Mouse (Mus musculus) splenic B cell, adult 2 months (primary cell): ENCODE results near the gene Ahctf1.
"Not testable (repeated sequence)": the region's sequence is repeated elsewhere in the genome, so short reads cannot be mapped to it uniquely, and the experiment has no call there.

ENCODE experiments used
- DNase-seq: peaks from one replicate; pipeline ENCODE4 v3.0.0-alpha.2; 2011; ENCODE audit warnings: low read depth, low spot score
- H3K27me3 ChIP-seq: 2 replicates; pipeline ENCODE4 v1.6.1; 2012; ENCODE audit warnings: mild to moderate bottlenecking, low read length, moderate library complexity, mixed read lengths; ENCODE audit not compliant: control insufficient read depth, poor library complexity, insufficient read depth, severe bottlenecking
- H3K36me3 ChIP-seq: 2 replicates; pipeline ENCODE4 v1.6.1; 2012; ENCODE audit warnings: mild to moderate bottlenecking, low read length, moderate library complexity, mixed read lengths; ENCODE audit not compliant: control insufficient read depth, poor library complexity, insufficient read depth, severe bottlenecking

Gene Ahctf1

DNA sequence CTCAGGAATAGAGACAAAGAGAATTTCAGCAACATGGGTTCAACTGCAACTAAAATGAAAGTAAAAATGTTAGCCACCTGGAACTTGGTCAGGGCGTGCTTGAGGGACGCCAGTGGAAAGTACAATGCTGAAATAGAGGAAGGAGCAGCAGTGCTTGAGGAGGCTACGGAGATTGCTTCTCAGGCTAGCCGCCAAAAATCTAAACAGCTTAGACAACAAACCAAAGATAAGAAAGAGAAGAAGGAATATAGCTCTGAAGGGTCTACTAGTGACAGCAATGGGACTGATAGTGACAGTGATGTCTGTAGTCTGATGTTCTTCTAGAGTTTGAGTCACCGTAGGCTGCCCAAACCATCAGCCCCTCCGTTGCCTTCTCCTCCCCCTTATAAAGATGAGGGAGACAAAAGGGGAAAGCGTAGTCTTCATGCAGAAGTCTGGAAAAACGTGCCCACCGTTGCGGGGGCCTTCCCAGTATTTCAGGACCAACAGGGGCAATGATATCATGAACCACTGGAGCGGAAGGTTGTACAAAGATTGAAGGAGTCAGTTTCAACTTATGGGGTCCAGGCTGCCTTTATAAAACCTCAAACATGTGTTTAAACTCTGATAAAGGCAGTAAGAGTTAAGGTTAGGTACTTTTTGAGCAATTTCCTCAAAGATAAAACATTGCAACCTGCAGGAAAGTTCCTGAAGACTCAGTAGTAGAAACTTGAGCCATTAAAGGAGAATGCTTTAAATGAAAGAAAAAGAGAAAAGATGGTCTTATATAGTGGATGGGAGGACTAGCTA is 15.2 kb upstream of the Ahctf1 start:
- H3K27me3 ChIP-seq, H3K36me3 ChIP-seq, DNase-seq: not testable (repeated sequence)

DNA sequence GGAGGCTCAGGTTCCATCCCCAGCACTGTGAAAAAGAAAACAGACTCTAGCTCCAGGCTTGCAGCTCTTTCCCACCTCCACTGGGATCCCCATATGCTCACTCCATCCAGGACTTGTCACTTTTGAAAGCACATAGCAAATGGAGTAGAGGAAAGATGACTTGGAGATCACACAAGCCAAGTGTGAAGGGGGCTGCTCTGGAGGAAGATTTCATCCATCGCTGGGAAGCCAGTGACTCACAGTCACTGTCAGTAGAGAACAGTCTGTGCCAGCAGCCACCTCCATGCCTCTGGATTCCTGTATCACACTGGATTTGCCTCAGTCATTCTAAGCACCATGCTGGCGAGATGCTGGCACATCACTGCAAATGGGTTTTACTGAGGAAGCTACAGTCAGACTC is 11.1 kb upstream of the Ahctf1 start:
- Histone ChIP-seq H3K27me3 (no peaks in the 10 kb centered on the region), H3K36me3 (no peaks in the 10 kb centered on the region)
- no peak for DNase-seq

DNA sequence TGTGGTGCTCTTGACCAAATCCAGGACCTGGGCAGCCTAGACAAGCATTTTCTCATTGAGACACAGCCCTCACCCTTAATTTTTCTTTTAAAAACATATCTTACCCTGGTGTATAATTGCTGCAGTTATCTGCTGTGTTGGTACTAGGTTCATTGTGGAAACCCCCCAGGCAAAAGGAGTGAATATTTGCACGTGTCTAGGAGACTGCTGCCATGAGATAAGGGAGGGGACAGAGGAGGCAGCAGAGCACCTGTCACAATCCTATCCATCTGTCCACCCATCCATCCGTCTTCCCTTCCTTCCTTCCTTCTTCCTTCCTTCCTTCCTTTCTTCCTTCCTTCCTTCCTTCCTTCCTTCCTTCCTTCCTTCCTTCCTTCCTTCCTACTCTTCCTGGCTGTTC is 9.9 kb upstream of the Ahctf1 start:
- Histone ChIP-seq H3K27me3 (no peaks in the 10 kb centered on the region), H3K36me3 (no peaks in the 10 kb centered on the region)
- DNase-seq = no peak

DNA sequence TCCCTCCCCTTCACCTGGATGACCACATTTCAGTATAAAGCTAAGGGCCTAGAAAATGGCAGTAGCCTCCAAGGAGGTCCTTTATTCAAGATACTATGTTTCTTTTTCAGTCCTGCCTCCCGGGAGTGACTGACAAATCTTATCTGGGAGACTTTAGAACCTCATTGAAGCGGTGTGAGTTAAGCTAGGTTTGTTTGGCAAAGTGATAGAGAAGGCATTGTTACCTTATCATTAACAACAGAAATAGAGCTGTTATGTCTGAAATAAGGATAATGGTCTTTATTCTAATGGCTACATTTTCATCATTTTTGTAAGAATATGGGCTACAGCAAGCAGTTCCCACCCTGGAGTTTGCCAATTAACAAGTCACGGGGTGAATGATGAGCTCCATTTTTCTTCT is 4.8 kb upstream of the Ahctf1 start:
- Histone ChIP-seq H3K36me3 (no peaks in the 10 kb centered on the region), H3K27me3 (no peaks in the 10 kb centered on the region)
- DNase-seq = no peak

DNA sequence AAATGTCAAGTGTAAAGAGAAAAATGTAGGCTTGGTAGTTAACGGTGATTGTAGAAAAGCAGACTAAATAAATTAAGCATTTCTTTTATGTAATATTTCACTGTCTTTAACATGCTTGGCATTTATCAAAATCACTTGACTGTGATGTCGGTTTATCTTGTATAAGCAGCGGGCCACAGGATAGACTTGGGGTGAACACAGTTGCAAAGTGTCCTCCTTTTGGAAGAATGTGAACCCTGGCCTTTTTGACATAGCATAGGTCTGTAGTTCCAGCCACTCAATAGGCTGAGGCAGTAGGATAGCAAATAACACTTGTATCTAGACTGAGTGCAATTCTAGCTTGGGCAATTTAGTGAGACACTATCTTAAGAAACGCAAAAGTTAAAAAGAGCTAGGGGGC is 4.0 kb upstream of the Ahctf1 start:
- H3K36me3 ChIP-seq = no peaks in the 10 kb centered on the region
- no peak for DNase-seq
- no peaks in the 10 kb centered on the region for H3K27me3 ChIP-seq

DNA sequence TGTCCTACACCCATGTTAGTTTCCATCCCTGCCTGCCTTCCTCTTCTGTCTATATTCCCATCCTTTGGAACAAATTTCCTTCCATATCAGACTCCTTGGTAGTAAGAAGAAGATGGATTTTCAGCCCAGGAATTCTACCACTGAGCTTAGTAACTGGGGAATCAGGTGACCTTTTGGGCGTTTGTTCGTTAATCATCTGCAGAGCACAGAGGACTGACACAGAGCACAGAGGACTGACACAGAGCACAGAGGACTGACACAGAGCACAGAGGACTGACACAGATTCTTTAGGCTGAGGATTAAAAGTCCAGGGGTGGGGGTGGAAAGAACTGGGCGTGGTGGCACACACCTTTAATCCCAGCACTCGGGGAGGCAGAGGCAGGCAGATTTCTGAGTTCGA is 2.3 kb upstream of the Ahctf1 start:
- DNase-seq = no peak
- Histone ChIP-seq H3K36me3 (no peaks in the 10 kb centered on the region), H3K27me3 (no peaks in the 10 kb centered on the region)

DNA sequence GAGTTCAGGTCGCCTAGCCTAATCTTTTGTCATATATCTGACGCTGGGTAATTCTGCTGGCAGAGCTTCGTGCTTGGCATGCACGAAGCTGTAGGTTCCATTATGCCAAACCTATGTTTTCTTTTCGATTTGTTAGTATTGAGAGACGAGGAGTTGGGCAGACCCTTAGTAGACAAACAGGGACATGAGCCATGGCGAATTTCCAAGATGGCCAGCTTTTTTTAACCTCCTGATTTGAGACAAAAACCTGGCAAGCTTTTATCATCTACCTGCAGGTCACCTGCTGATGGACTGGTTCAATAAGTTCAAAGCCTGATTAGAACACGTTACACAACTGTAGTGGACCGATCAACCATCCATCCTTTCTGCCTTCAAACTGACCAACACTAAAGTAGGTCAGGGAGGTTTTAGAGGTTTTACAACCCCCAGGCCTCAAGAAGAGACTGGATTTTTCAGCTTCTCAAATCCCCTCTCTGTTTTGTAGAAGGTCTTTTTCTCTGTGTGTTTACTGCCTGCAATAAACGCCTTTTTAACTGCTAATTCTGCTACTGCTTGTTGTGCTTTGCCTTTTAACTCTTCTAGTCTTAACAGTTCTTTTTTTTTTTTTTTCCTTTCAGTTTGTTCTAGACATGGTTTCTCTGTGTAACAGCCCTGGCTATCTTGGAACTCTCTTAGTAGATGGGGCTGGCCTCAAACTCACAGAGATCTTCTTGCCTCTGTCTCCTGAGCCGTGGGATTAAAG is 831 bp upstream of the Ahctf1 start:
- Histone ChIP-seq H3K27me3 (no peaks in the 10 kb centered on the region), H3K36me3 (no peaks in the 10 kb centered on the region)
- DNase-seq = no peak

DNA sequence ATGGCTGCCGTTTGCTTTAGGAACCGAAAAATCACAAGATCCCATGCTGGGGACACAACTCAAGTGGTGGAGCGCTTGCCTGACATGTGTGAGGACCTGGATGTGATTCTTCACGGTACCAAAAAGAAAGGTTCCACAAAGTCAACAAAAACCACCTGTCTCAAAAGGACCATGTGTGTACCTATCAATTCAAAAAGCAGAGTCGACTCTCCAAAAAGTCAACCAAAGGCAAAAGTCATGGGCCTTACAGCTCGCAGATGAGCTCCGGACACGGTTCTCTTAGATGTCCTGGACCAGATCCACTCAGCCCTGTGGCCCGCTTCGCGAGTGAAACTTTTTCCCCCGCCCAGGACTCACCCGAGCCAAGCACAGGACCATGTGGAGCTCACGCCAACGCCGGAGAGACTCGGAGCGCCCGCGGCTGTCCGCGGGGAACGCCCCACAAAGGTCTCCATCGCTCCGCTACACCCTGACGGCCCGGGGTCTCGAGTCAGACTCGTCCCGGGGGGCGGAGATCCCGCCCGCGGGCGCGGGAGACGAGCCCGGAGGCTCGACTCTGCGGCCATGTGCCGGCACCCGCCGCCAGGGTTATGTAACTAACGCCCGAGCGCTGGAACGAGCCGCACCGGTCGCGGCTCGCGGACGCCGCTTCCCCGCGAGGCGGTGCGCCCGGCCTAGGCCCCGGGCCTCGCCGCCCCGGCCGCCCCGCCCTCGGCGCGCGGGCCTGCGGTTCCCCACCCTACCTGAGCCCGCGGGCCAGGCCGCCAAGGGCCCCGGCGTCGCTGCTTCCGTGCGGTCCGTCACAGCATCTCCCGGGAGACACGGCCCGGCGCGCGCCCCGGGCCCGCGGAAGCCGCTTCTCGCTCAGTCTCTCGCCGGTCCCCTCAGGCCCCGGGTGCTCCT is 619 bp downstream of the Ahctf1 start, which contains the start of gene Gm10518:
Gm10518 (plus strand) TSS at position 767 of the 903 bp plus-strand sequence.
- no peak for DNase-seq
- H3K36me3 ChIP-seq = no peaks in the 10 kb centered on the region
- H3K27me3 ChIP-seq = no peaks in the 10 kb centered on the region

DNA sequence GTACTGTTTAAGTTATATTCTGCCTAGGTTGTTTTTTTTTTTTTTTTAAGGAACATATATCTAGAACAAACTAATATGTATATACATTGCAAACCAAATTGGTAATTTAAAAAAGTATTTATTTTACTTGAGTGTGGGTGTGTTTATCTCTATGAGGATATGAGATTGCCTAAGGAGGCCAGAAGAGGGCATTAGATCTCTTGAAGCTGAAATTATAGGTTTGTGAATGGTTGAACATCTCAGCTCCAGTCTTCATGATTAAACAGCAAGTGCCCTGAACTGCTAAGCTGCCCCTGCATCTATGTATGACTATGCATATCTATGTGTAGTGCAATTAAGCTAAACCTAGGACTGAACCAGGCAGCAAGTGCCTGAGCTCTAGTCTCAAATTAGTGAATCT is 4.7 kb downstream of the Ahctf1 start:
- DNase-seq = peak; percentile 31
- H3K27me3 ChIP-seq = no peaks in the 10 kb centered on the region
- H3K36me3 ChIP-seq = peaks cover 4% of the 10 kb centered on the region

DNA sequence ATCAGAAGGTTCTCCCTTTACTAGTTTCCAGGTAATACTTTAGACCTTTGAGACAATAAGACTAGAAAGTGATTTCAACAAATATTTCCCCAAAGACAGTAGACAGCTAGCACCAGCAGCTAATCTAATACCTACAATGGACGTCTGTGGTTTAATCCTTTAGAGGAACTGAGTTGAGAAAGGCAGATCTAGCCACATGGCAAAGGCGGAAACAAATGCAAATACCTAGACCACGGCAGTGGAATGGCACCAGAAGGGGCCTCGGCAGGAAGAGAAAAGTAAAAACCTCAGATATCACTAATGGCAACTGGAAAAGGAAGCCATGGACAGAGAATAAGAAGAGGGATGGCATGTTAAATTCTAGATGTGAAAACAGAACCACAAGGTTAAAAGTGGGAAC is 16.2 kb downstream of the Ahctf1 start:
- DNase-seq = peak; percentile 68
- H3K36me3 ChIP-seq = peaks cover 14% of the 10 kb centered on the region; the same call in 1 of the 2 replicates

DNA sequence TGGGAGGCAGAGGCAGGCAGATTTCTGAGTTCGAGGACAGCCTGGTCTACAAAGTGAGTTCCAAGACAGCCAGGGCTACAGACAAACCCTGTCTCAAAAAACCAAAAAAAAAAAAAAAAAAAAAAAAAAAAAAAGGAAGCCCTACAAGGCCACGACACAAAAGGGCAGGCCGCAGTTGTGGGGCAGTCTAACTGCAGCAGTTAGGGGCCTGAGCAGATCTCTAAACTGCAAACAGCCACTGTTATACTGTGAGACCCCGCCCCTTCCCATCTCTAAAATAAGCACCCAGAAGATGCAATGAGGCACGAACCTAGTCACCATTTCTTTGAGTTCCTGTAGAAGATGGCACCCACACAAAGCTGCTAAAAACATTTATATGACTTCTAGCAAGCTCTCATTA is 18.0 kb downstream of the Ahctf1 start:
- H3K27me3 ChIP-seq = no peaks in the 10 kb centered on the region
- DNase-seq = peak; percentile 27
- H3K36me3 ChIP-seq = peaks cover 10% of the 10 kb centered on the region; the same call in 1 of the 2 replicates

More for the DNA sequence above, 16.2 kb downstream of the Ahctf1 start:
- H3K27me3 ChIP-seq = no peaks in the 10 kb centered on the region

DNA sequence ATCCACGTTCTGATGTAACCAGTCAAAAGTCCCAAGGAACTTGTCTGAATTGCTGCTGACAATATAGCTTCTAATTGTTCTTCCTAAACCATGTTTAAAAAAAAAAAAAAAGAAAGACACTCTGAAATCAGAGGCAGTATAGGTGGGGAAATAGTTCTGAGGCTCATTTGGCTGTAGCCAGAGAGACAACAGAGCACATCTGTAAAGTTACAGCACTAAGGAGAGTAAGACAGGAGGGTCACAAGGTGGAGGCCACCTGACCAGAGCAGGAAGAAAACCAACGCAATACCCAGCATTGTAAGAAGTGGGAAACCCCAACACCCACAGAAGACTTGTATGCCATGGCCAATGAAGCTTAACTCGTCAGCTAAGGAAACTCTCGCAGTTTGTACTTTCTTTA is 19.4 kb downstream of the Ahctf1 start:
- Histone ChIP-seq H3K27me3 (no peaks in the 10 kb centered on the region), H3K36me3 (peaks cover 3% of the 10 kb centered on the region; the same call in 1 of the 2 replicates)
- peak; percentile 73 for DNase-seq

DNA sequence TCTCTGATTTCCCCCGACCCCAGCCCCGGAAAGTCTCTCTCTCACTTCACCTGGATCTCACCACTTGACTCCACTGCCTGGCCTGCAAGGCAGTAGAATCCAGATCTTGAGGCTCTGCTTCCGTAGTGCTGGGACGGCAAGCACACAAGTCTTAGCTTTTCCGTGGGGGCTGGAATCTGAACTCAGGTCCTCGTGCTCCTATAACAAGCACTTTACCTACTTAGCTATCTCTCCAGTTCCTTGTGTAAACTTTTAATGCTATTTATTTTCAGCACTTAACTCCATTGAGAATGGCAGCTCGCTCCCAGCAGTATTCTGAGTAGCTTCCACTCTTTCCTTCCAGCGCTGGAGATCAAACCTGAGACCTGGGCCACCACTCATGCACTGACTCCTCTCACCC is 26.6 kb downstream of the Ahctf1 start:
- H3K36me3 ChIP-seq = peaks cover 14% of the 10 kb centered on the region
- no peaks in the 10 kb centered on the region for H3K27me3 ChIP-seq
- no peak for DNase-seq

DNA sequence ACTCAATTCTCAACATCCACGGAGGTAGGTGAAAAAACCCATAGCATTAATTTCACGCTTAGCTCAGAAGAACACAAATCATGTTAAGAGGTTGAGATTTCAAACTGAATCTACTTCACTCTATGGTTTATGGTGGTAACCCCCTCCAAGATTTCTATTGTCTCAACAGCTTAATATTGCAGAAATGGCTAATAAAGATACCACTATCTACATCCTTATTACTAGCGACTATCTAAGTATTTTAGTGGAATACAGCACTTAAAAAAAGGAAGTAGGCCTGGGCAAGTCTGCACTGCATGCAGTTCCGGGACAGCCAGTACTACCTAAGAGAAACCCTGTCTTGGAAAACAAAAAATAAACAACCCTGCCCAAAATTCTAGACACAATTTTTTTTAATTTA is 42.9 kb downstream of the Ahctf1 start:
- Histone ChIP-seq H3K36me3 (peaks cover 27% of the 10 kb centered on the region), H3K27me3 (no peaks in the 10 kb centered on the region)
- DNase-seq = no peak
